Mouse (Mus musculus): Measurements from ENCODE around the gene Ubac2. TPM values are rescaled to one million over a fixed set of nuclear protein-coding genes. Genes with fewer than 3 reads are reported as not detected.
"Not testable (repeated sequence)": the region's sequence is repeated elsewhere in the genome, so short reads cannot be mapped to it uniquely, and the experiment has no call there.

Gene Ubac2
- 10 to 100 TPM; 31.5 to 35.8 TPM for total RNA-seq (2021)
- long read RNA-seq, experiment 1, transcript Ubac2-201 (9 exons, 2,139 nt) = major isoform, 73 of 87 reads
- long read RNA-seq, experiment 1, partial matches to known transcripts = 0 of 87 reads
- long read RNA-seq, experiment 1, other reads (novel, unspliced or antisense) = 14 of 87 reads
- long read RNA-seq, experiment 2, transcript Ubac2-201 (9 exons, 2,139 nt) = major isoform, 100 of 114 reads
- long read RNA-seq, experiment 2, partial matches to known transcripts = 4 of 114 reads
- long read RNA-seq, experiment 2, other reads (novel, unspliced or antisense) = 10 of 114 reads

GRCm38 (mm10) chr14:121878176-121878858 is at the start of gene Ubac2:
TSS of gene Ubac2 (plus strand) at chr14:121878620.
- TF ChIP-seq CTCF (IDR thresholded peaks at IDR 0.05) = 0 out of 2 replicates have a peak, but pooled peaks have one; percentile 1
- intact Hi-C loops (cut with DNase I) = loop anchor here (5.0 kb wide), 1 partner anchor 81 kb away; the partner anchor contains the start of gene Dock9
- Histone ChIP-seq H3K4me3 (peak within 1 kb of the TSS; percentile 96), H3K27ac (peak within 1 kb of the TSS; percentile 96)
- DNase-seq = peak; percentile 99

GRCm38 (mm10) chr14:121829816-121830442 is 48.5 kb upstream of the Ubac2 start:
- H3K27ac ChIP-seq = no peak overlapping the region
- intact Hi-C loops (cut with DNase I) = no loop called here
- no peak for DNase-seq
- no peak for TF ChIP-seq CTCF (IDR thresholded peaks at IDR 0.05)
- no peak overlapping the region for H3K4me3 ChIP-seq

DNA sequence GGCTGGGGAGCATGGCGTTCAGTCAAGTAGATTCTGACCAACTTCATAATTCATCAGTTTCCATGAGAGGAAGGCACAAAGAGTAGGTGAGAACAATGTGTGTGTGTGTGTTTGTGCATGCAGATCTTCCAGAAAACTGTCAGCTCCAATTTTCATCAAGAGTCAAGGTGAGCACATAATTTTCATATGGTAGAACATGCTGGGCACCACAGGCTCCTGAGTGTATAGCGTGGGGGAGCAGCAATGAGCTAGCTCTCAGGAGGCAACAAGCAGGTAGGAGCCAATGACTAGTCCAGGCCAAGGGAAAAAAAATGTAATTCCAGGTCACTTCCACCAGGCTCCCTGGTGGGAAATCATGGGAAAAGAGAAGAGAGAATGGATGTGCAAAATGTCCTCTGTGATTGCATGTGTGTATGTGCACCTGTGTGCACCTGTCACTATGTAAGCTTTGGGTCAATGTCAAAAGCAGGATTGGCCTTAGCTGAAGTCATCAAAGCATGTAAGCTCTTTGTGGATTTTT is 45.4 kb upstream of the Ubac2 start:
- no peak overlapping the region for H3K4me3 ChIP-seq
- no peak for TF ChIP-seq CTCF (IDR thresholded peaks at IDR 0.05)
- intact Hi-C loops (cut with DNase I) = no loop called here
- DNase-seq = no peak
- H3K27ac ChIP-seq = no peak overlapping the region

- no peak for DNase-seq
These were observed 40.3 kb upstream of the Ubac2 start for GRCm38 (mm10) chr14:121838161-121838560.

GRCm38 (mm10) chr14:121840217-121840616 is 38.2 kb upstream of the Ubac2 start:
- no peak for DNase-seq
- TF ChIP-seq CTCF (IDR thresholded peaks at IDR 0.05) = no peak
- intact Hi-C loops (cut with DNase I) = no loop called here
- H3K4me3 ChIP-seq = no peak overlapping the region
- no peak overlapping the region for H3K27ac ChIP-seq

More at GRCm38 (mm10) chr14:121838161-121838560, 40.3 kb upstream of the Ubac2 start:
- TF ChIP-seq CTCF (IDR thresholded peaks at IDR 0.05) = no peak
- intact Hi-C loops (cut with DNase I) = no loop called here
- H3K4me3 ChIP-seq = no peak overlapping the region
- H3K27ac ChIP-seq = no peak overlapping the region

DNA sequence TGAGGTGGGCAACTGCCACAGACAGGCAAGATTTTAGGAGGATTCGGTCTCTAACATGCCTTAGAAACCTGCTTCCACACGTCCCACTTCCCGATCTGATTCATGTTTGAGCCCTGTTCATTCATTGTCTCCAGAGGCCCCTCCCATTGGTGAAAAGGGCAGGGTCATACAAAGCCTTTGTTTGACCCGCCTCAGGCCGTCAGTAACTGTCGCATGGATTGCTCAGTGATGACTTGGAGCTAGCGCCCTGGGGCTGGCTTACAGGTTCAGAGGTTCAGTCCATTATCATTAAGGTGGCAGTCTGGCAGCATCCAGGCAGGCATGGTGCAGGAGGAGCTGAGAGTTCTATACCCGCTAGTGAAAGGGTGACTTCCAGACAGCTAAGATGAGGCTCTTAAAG is 33.9 kb upstream of the Ubac2 start:
- Histone ChIP-seq H3K27ac (no peak overlapping the region), H3K4me3 (no peak overlapping the region)
- no peak for TF ChIP-seq CTCF (IDR thresholded peaks at IDR 0.05)
- intact Hi-C loops (cut with DNase I) = no loop called here
- no peak for DNase-seq

DNA sequence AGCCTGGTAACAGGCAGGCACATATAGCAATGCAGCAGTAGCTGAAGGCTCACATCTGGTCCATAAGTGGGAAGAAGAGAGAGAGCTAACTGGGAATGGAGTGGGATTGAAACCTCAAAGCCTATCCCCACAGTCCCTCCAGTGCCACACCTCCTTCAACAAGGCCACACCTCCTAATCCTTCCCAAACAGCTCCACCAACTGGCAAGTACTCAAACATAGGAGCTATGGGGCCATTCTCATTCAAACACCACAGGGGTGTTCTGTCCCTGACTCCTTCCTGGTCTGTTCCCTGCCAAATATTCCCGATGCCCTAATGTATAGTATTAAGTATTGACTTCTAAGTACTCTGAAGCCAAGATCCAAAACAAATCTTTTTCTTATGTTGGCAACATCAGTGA is 27.2 kb upstream of the Ubac2 start:
- no peak for DNase-seq
- no peak for TF ChIP-seq CTCF (IDR thresholded peaks at IDR 0.05)
- H3K27ac ChIP-seq = no peak overlapping the region
- intact Hi-C loops (cut with DNase I) = no loop called here
- H3K4me3 ChIP-seq = no peak overlapping the region

GRCm38 (mm10) chr14:121852531-121852930 is 25.9 kb upstream of the Ubac2 start:
- no peak for TF ChIP-seq CTCF (IDR thresholded peaks at IDR 0.05)
- DNase-seq = no peak
- Histone ChIP-seq H3K27ac (no peak overlapping the region), H3K4me3 (no peak overlapping the region)
- intact Hi-C loops (cut with DNase I) = no loop called here

- DNase-seq = peak; percentile 71
- peak; percentile 84 for TF ChIP-seq CTCF (IDR thresholded peaks at IDR 0.05)
- intact Hi-C loops (cut with DNase I) = loop anchor here (1.0 to 2.0 kb wide), 2 partner anchors 54 to 196 kb away; no protein-coding TSS in a partner anchor
These were observed 13.3 kb upstream of the Ubac2 start for GRCm38 (mm10) chr14:121865162-121865561.

DNA sequence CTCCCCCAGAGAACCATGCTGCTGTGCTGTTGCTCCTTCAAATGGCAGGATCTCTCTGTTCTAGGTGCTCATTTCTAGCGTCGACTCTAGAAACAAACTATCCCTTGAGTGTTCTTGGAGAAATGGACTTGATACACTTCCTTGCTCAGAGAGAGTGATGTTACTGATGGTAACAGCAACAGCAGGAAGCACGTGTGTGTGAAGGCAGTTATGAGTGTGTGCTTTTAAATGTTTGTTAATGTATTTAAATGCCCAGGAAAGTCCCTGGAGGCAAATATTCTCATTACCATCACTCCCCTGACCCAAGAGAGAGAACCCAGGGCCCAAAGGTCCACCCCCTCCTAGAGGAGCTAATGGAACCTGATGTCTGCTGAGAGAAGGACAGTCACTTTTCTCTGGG is 11.8 kb upstream of the Ubac2 start:
- no peak for TF ChIP-seq CTCF (IDR thresholded peaks at IDR 0.05)
- Histone ChIP-seq H3K27ac (no peak overlapping the region), H3K4me3 (no peak overlapping the region)
- no peak for DNase-seq
- intact Hi-C loops (cut with DNase I) = no loop called here

More at GRCm38 (mm10) chr14:121865162-121865561, 13.3 kb upstream of the Ubac2 start:
- not testable (repeated sequence) for H3K4me3 ChIP-seq, H3K27ac ChIP-seq

DNA sequence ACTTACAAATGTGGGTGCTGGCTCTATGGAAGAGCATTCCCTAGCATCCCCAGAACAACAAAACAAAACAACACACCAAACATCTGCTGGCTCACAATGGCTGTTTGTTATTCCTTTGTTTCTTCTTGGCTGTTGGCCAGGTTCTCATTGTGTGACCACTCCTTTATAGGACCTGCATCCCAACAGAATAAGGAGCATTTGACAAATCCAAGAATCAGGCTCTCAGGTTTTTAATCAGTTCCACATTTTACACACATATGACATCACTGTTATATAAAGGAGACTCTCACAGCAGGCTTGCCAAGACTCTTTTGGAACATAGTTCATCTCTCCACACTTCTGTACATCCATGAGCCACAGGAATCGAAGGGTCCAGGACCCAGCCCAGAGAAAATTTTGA is 9.3 kb upstream of the Ubac2 start:
- no peak for DNase-seq
- Histone ChIP-seq H3K4me3 (no peak overlapping the region), H3K27ac (no peak overlapping the region)
- intact Hi-C loops (cut with DNase I) = no loop called here
- no peak for TF ChIP-seq CTCF (IDR thresholded peaks at IDR 0.05)

GRCm38 (mm10) chr14:121872760-121873159 is 5.7 kb upstream of the Ubac2 start:
- no peak overlapping the region for H3K4me3 ChIP-seq
- no peak for TF ChIP-seq CTCF (IDR thresholded peaks at IDR 0.05)
- intact Hi-C loops (cut with DNase I) = no loop called here
- no peak for DNase-seq
- no peak overlapping the region for H3K27ac ChIP-seq

DNA sequence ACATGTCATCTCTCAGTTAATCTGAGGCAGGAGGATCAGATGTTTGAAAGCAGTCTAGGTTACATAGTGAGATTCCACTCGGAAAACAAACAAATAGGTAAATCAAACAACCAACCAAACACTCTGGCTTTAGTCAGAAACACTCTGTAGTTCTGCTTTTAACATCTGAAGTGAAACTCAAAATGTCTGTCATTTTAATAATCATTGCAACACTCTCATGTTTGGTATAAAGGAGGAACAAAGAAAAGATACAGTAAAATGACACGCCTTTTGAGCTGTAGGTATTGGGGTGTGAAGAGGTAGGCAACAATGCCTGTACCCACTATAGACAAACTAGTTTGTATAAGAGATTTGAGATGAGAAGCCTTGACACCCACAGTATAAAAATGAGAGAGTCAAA is 5.2 kb upstream of the Ubac2 start:
- Histone ChIP-seq H3K4me3 (no peak overlapping the region), H3K27ac (no peak overlapping the region)
- no peak for TF ChIP-seq CTCF (IDR thresholded peaks at IDR 0.05)
- intact Hi-C loops (cut with DNase I) = no loop called here
- DNase-seq = no peak
